Mouse (Mus musculus) forebrain, embryonic 16.5 days (tissue): ENCODE data around the gene Cd36. TPM values are rescaled to one million over a fixed set of nuclear protein-coding genes. Genes with fewer than 3 reads are reported as not detected.

Experiments used
- ATAC-seq: fragments of 200-750 bp; cut with Nextera tagmentation; 2 replicates; pipeline ENCODE4 v1.8.0; 2017; ENCODE audit warnings: mild to moderate bottlenecking, moderate library complexity
- H3K27ac ChIP-seq: fragments of 300-500 bp; sonication (generic); 2 replicates; pipeline ENCODE4 v1.5.1; 2014; ENCODE audit warnings: low read length, control low read depth
- H3K27me3 ChIP-seq: fragments of 300-500 bp; sonication (generic); replicated peaks from 2 replicates; pipeline ENCODE4 v1.6.1; 2014; ENCODE audit warnings: low read length; ENCODE audit not compliant: control insufficient read depth, insufficient read depth
- H3K36me3 ChIP-seq: fragments of 300-500 bp; sonication (generic); 2 replicates; pipeline ENCODE4 v1.6.1; 2014; ENCODE audit not compliant: control insufficient read depth, insufficient read depth
- H3K4me1 ChIP-seq: fragments of 300-500 bp; sonication (generic); replicated peaks from 2 replicates; pipeline ENCODE4 v1.6.1; 2014; ENCODE audit warnings: low read length; ENCODE audit not compliant: control insufficient read depth, insufficient read depth
- H3K4me2 ChIP-seq: fragments of 300-500 bp; sonication (generic); 2 replicates; pipeline ENCODE4 v1.6.1; 2014; ENCODE audit warnings: mild to moderate bottlenecking, low read length, control low read depth
- H3K4me3 ChIP-seq: fragments of 300-500 bp; sonication (generic); replicated peaks from 2 replicates; pipeline ENCODE4 v1.5.1; 2014; ENCODE audit warnings: mild to moderate bottlenecking, low read length, control low read depth
- H3K9ac ChIP-seq: fragments of 300-500 bp; sonication (generic); replicated peaks from 2 replicates; pipeline ENCODE4 v1.6.1; 2014; ENCODE audit warnings: low read depth, low read length, control low read depth
- H3K9me3 ChIP-seq: fragments of 300-500 bp; sonication (generic); 2 replicates; pipeline ENCODE4 v1.6.1; 2016; ENCODE audit warnings: low read length; ENCODE audit not compliant: control insufficient read depth
- WGBS: fragments of 180-500 bp; shearing (Covaris S2); extraction: QIAGEN DNeasy Blood & Tissue Kit; methylation state at CpG from one replicate; pipeline ENCODE4 v1.1.7; 2014; 5-methylcytosine and 5-hydroxymethylcytosine counted together
- polyA plus RNA-seq: library from polyadenylated mRNA; unstranded; fragments of >200 nt; fragmentation: Nextera tagmentation; extraction: Ambion mirVana; gene quantifications from 2 replicates; pipeline ENCODE4 v1.2.1, GENCODE M21; 2015

Cd36 gene
- polyA plus RNA-seq, 1 experiment from 2014 or later: 0.87 TPM

GRCm38 (mm10) chr5:17830536-17830935 is 58.1 kb downstream of the Cd36 start:
- H3K9me3 ChIP-seq: no peaks in the 10 kb centered on the region
- no peak for ATAC-seq
- no peaks in the 10 kb centered on the region for H3K36me3 ChIP-seq
- H3K9ac ChIP-seq: no peak overlapping the region
- H3K27ac ChIP-seq: no peak overlapping the region
- H3K27me3 ChIP-seq: no peaks in the 10 kb centered on the region
- no peak overlapping the region for H3K4me2 ChIP-seq
- no peak overlapping the region for H3K4me3 ChIP-seq
- WGBS: 42% methylated on average over 2 of the region's 2 CpGs
- 0 out of 2 replicates have a peak, but pooled peaks cover 2% of the 10 kb centered on the region for H3K4me1 ChIP-seq

- H3K4me3 ChIP-seq: no peak overlapping the region
- 0 out of 2 replicates have a peak, but pooled peaks cover 2% of the 10 kb centered on the region for H3K4me1 ChIP-seq
- H3K9me3 ChIP-seq: no peaks in the 10 kb centered on the region
- H3K9ac ChIP-seq: no peak overlapping the region
- H3K27me3 ChIP-seq: no peaks in the 10 kb centered on the region
- H3K36me3 ChIP-seq: no peaks in the 10 kb centered on the region
- 71% methylated on average over 15 of the region's 15 CpGs for WGBS
- no peak for ATAC-seq
- H3K4me2 ChIP-seq: no peak overlapping the region
- H3K27ac ChIP-seq: no peak overlapping the region
Observed at GRCm38 (mm10) chr5:17828713-17829544, 59.7 kb downstream of the Cd36 start.

GRCm38 (mm10) chr5:17821395-17821794 is 67.2 kb downstream of the Cd36 start:
- H3K4me3 ChIP-seq: no peak overlapping the region
- no peaks in the 10 kb centered on the region for H3K4me1 ChIP-seq
- H3K4me2 ChIP-seq: no peak overlapping the region
- ATAC-seq: no peak
- H3K9me3 ChIP-seq: no peaks in the 10 kb centered on the region
- no peaks in the 10 kb centered on the region for H3K27me3 ChIP-seq
- 64% methylated on average over 1 of the region's 1 CpGs for WGBS
- no peak overlapping the region for H3K9ac ChIP-seq
- no peaks in the 10 kb centered on the region for H3K36me3 ChIP-seq
- H3K27ac ChIP-seq: no peak overlapping the region

GRCm38 (mm10) chr5:17820239-17820999 is 68.2 kb downstream of the Cd36 start:
- H3K9ac ChIP-seq: no peak overlapping the region
- no peak overlapping the region for H3K27ac ChIP-seq
- WGBS: 93% methylated on average over 2 of the region's 2 CpGs
- no peaks in the 10 kb centered on the region for H3K4me1 ChIP-seq
- ATAC-seq: no peak
- H3K4me3 ChIP-seq: no peak overlapping the region
- H3K36me3 ChIP-seq: no peaks in the 10 kb centered on the region
- no peaks in the 10 kb centered on the region for H3K9me3 ChIP-seq
- H3K27me3 ChIP-seq: no peaks in the 10 kb centered on the region
- no peak overlapping the region for H3K4me2 ChIP-seq

- no peaks in the 10 kb centered on the region for H3K27me3 ChIP-seq
- no peak for ATAC-seq
- H3K36me3 ChIP-seq: no peaks in the 10 kb centered on the region
- no peak overlapping the region for H3K4me3 ChIP-seq
- no peaks in the 10 kb centered on the region for H3K4me1 ChIP-seq
- 10% methylated on average over 2 of the region's 2 CpGs for WGBS
- no peak overlapping the region for H3K9ac ChIP-seq
- H3K9me3 ChIP-seq: no peaks in the 10 kb centered on the region
- no peak overlapping the region for H3K27ac ChIP-seq
- no peak overlapping the region for H3K4me2 ChIP-seq
Observed at GRCm38 (mm10) chr5:17816170-17816569, 72.4 kb downstream of the Cd36 start.

GRCm38 (mm10) chr5:17810336-17810735 is 78.3 kb downstream of the Cd36 start:
- Histone ChIP-seq H3K27me3 (no peaks in the 10 kb centered on the region), H3K4me3 (no peak overlapping the region), H3K4me2 (no peak overlapping the region), H3K9ac (no peak overlapping the region), H3K27ac (no peak overlapping the region), H3K36me3 (no peaks in the 10 kb centered on the region), H3K9me3 (no peaks in the 10 kb centered on the region), H3K4me1 (no peaks in the 10 kb centered on the region)
- no peak for ATAC-seq
- WGBS: 50% methylated on average over 1 of the region's 1 CpGs

GRCm38 (mm10) chr5:17806774-17807377 is 81.7 kb downstream of the Cd36 start:
- H3K4me1 ChIP-seq: no peaks in the 10 kb centered on the region
- ATAC-seq: no peak
- no peak overlapping the region for H3K27ac ChIP-seq

GRCm38 (mm10) chr5:17776571-17776970 is 112.0 kb downstream of the Cd36 start:
- H3K4me2 ChIP-seq: no peak overlapping the region
- 96% methylated on average over 6 of the region's 6 CpGs for WGBS
- H3K4me1 ChIP-seq: no peaks in the 10 kb centered on the region
- H3K9me3 ChIP-seq: no peaks in the 10 kb centered on the region
- ATAC-seq: no peak
- no peaks in the 10 kb centered on the region for H3K36me3 ChIP-seq
- H3K9ac ChIP-seq: no peak overlapping the region
- no peak overlapping the region for H3K27ac ChIP-seq
- no peaks in the 10 kb centered on the region for H3K27me3 ChIP-seq
- H3K4me3 ChIP-seq: no peak overlapping the region

More at GRCm38 (mm10) chr5:17806774-17807377, 81.7 kb downstream of the Cd36 start:
- no peaks in the 10 kb centered on the region for H3K9me3 ChIP-seq
- H3K4me2 ChIP-seq: no peak overlapping the region
- no peak overlapping the region for H3K4me3 ChIP-seq
- no peak overlapping the region for H3K9ac ChIP-seq
- H3K36me3 ChIP-seq: no peaks in the 10 kb centered on the region
- WGBS: 94% methylated on average over 3 of the region's 3 CpGs
- H3K27me3 ChIP-seq: no peaks in the 10 kb centered on the region

- no peaks in the 10 kb centered on the region for H3K27me3 ChIP-seq
- no peaks in the 10 kb centered on the region for H3K36me3 ChIP-seq
- ATAC-seq: no peak
- H3K27ac ChIP-seq: no peak overlapping the region
- no peaks in the 10 kb centered on the region for H3K4me1 ChIP-seq
- 95% methylated on average over 2 of the region's 2 CpGs for WGBS
- no peaks in the 10 kb centered on the region for H3K9me3 ChIP-seq
- no peak overlapping the region for H3K4me2 ChIP-seq
- H3K9ac ChIP-seq: no peak overlapping the region
- no peak overlapping the region for H3K4me3 ChIP-seq
Observed at GRCm38 (mm10) chr5:17770328-17770727, 118.3 kb downstream of the Cd36 start.
